Mouse (Mus musculus): ENCODE data around the gene Zfp597. TPM values are rescaled to one million over a fixed set of nuclear protein-coding genes. Genes with fewer than 3 reads are reported as not detected.
"Not testable (repeated sequence)": the region's sequence is repeated elsewhere in the genome, so short reads cannot be mapped to it uniquely, and the experiment has no call there.

The Zfp597 gene
- total RNA-seq, 1 experiment from 2014 or later, result 18.4 TPM

- no peak for ATAC-seq (replicated peaks in 1 of 2; ENCODE audit: insufficient read depth in 1 of 2, low FRiP score in 2 of 2, low TSS enrichment in 1 of 2, low read depth in 1 of 2, poor library complexity in 2 of 2, severe bottlenecking in 2 of 2)
These were observed 56.3 kb downstream of the Zfp597 start for GRCm38 (mm10) chr16:3828021-3828420.

DNA sequence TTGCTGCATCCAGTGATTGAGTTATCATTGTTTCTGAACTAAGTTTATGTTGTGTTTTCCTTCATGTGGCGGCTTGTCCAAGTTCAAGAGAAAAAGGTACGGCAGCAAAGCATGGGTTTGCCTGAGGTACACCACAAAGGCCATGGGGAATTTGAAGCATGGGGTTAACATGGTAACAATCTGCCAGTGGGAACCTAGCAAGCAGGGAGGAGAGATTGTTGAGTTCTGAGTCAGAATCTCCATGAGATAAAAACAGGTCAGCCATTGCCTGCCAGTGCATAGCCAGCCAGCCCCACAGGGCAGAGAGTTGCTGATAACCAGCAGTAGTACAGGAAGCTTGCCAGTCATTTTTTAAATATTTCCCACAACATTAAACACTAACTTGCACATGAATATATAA lies 64.2 kb downstream of the Zfp597 start:
- ATAC-seq (replicated peaks in 1 of 2; ENCODE audit: insufficient read depth in 1 of 2, low FRiP score in 2 of 2, low TSS enrichment in 1 of 2, low read depth in 1 of 2, poor library complexity in 2 of 2, severe bottlenecking in 2 of 2), result no peak

DNA sequence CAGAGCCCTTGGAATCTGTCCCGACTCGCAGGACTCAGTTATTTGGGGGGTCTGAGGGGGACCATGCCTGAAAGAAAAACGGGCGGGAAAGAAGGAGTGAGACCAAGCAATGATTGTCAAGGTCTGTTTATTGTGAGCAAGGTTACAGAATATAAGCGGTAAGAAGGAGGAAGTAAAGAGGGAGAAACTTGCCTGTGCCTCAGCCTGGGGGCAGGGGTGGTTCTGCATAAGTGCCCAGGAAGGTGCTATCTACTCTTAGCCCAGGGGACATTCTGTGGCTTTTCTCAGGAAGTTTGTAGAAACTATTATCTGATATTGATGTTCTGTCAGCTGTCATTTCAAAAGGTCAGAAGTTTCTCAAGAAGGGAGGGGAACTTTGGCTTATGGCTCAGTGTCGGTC lies 69.7 kb downstream of the Zfp597 start:
- not testable (repeated sequence) for ATAC-seq (replicated peaks in 1 of 2; ENCODE audit: insufficient read depth in 1 of 2, low FRiP score in 2 of 2, low TSS enrichment in 1 of 2, low read depth in 1 of 2, poor library complexity in 2 of 2, severe bottlenecking in 2 of 2)

Other genes starting within 250 kb of the Zfp597 start
- gene Mefv, start 166.5 kb downstream of the Zfp597 start, total RNA-seq (2017), result 2.4 and 4.9 TPM in 2 replicates
- gene Zfp263, start 140.5 kb downstream of the Zfp597 start, total RNA-seq (2017), result 50.8 and 56.0 TPM in 2 replicates
- gene Olfr15, start 53.7 kb downstream of the Zfp597 start, total RNA-seq (2017), result not detected in 2 replicates
- 0.94 and 1.5 TPM in 2 replicates for gene Zfp174, start 37.3 kb downstream of the Zfp597 start, total RNA-seq (2017)
- gene Naa60, start 12.2 kb downstream of the Zfp597 start, total RNA-seq (2017), result 26.8 and 36.5 TPM in 2 replicates
- not detected in 2 replicates for gene Gm20695, start 87 bp upstream of the Zfp597 start, total RNA-seq (2017)
- 1.4 and 3.1 TPM in 2 replicates for gene 1700037C18Rik, start 24.1 kb upstream of the Zfp597 start, total RNA-seq (2017)
- 52.6 and 61.8 TPM in 2 replicates for gene Cluap1, start 24.2 kb upstream of the Zfp597 start, total RNA-seq (2017)
- gene Nlrc3, start 92.1 kb upstream of the Zfp597 start, total RNA-seq (2017), result 6.2 and 14.7 TPM in 2 replicates
- gene Slx4, start 119.2 kb upstream of the Zfp597 start, total RNA-seq (2017), result 22.8 and 29.0 TPM in 2 replicates
- gene Dnase1, start 152.4 kb upstream of the Zfp597 start, total RNA-seq (2017), result 0.45 TPM in 1 of 2 replicates, not detected in the other
- 107 and 152 TPM in 2 replicates for gene Trap1, start 193.3 kb upstream of the Zfp597 start, total RNA-seq (2017)